Mouse (Mus musculus) spleen, adult 2 months (tissue): Measurements from ENCODE around the gene Noxo1.

ENCODE experiments used
- CTCF ChIP-seq: fragments of 200-500 bp; IDR thresholded peaks from 2 replicates; pipeline ENCODE4 v1.5.1; 2011; ENCODE audit warnings: mild to moderate bottlenecking, inconsistent platforms; ENCODE audit not compliant: insufficient read depth, insufficient read length, insufficient replicate concordance; ENCODE audit errors: extremely low read depth
- POLR2A ChIP-seq: fragments of 200-500 bp; IDR thresholded peaks from 2 replicates; pipeline ENCODE4 v1.6.1; 2011; ENCODE audit warnings: low read depth, low read length, inconsistent platforms

DNA sequence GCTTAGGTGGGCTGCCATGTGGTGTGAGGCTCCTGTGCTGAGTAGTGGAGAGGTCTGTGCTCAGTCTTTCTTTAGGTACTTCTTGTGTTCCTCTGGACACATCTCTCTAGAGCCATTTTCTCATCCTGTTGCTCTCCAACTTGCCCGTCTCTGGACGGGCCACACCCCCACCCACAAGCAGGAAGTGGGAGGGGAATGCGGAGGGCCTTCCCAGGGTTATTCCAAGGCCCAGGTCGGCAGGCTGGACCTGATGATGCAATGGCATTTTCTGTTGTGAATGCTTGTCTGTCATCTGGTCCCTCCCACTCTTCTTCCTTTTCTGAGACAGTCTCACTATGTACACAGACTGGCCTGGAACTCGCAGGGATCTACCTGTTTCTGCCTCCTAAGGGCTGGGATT lies 23.9 kb upstream of the Noxo1 start:
- TF ChIP-seq POLR2A = no peak
- TF ChIP-seq CTCF = no peak
